Mouse (Mus musculus) megakaryocyte, embryonic 14.5 days (primary cell): Measurements from ENCODE around the gene Ppp4r2.

Experiments
- FLI1 ChIP-seq: IDR thresholded peaks from 2 replicates; pipeline ENCODE4 v1.6.1; 2012; ENCODE audit warnings: low read length, inconsistent platforms, mixed read lengths
- GATA1 ChIP-seq: IDR thresholded peaks from 3 replicates; pipeline ENCODE4 v1.6.1; 2012; ENCODE audit warnings: mixed read lengths, low read length, inconsistent platforms, borderline replicate concordance

DNA sequence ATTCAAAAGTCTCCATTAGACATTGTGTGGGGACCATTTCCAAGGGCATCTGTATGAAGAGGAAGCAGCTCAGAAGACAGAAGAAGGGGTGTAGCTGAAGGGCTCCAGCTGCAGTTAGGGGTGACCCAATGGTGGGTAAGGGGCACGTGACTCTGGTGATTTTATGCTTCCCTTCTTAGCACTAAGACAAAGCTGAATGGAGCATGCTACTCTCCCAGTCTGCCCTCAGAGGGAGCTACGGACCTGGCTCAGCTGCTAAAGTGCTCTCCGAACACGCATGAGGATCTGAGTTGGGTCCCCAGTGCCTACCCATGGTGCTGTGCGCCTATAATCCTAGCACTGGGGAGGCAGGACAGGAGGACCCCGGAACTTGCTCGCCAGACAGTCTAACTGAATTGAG, 52.0 kb downstream of the Ppp4r2 start:
- no peak for TF ChIP-seq GATA1
- TF ChIP-seq FLI1: no peak
